Mouse (Mus musculus) B cell, adult 2 months (primary cell): ENCODE data around the gene Hoxc9.

ENCODE experiments used
- DNase-seq, 2 experiments: peaks; one replicate each; pipeline ENCODE4 v3.0.0; 2022

Hoxc9 gene

GRCm38 (mm10) chr15:102978615-102979515 is 2.6 kb downstream of the Hoxc9 start:
- DNase-seq, result no peak

DNA sequence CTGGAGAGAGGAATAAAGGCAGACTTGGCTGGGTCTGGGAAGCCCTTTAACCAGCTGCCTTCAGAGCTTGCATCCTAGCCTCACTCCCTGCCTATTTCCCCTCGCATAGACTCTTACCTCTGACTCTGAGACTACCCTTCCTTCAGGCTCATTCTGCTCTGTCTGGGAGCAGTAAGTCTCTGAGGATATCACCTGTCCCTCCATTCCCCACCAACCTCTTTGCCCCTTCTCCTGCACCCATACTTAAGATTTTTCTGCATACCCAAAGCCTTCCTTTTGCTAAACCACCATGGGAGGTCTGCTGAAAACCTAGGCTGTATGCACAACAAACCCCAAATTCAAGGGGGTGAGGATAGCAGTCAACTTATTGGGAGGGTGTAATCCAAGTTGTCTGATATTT is 3.7 kb downstream of the Hoxc9 start:
- no peak for DNase-seq

DNA sequence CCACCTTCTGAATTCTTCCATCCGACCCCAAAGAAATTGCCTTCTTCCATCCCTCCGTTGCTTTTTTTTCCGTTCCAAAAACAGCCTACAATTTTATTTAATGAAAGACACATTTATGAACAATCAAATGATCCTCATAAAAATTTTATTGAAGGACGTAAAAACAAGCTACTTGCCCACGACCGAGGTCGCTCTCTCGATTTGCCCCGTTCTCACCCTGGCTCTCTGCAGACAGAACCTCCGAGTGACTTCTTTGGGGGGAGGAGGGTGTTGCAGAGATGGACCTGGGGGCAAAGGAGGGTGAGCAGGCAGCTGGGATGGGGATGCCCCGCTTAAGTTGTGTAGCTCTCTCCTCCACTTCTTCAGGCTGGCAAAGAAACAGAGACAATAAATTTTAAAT is 4.1 kb downstream of the Hoxc9 start:
- DNase-seq, result no peak

DNA sequence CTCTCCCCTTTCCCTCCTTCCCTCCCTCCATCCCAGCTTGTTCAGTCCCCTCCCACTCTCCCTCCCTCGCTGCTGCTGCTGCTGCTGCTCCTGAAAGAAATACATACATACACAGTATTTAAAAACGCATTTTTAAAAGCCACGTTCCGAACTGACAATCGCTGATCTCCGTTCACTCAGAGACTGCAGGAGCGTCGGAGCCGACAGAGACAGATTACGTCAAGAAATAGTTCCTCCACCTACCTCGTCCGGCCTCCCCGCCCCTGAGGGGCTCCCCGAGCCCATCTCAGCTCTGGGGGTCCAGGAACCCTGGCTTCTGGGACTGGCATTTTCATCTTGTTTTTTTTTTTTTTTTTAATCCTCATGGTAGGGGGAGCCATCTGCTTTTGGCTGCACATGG is 4.7 kb downstream of the Hoxc9 start:
- DNase-seq, result no peak

DNA sequence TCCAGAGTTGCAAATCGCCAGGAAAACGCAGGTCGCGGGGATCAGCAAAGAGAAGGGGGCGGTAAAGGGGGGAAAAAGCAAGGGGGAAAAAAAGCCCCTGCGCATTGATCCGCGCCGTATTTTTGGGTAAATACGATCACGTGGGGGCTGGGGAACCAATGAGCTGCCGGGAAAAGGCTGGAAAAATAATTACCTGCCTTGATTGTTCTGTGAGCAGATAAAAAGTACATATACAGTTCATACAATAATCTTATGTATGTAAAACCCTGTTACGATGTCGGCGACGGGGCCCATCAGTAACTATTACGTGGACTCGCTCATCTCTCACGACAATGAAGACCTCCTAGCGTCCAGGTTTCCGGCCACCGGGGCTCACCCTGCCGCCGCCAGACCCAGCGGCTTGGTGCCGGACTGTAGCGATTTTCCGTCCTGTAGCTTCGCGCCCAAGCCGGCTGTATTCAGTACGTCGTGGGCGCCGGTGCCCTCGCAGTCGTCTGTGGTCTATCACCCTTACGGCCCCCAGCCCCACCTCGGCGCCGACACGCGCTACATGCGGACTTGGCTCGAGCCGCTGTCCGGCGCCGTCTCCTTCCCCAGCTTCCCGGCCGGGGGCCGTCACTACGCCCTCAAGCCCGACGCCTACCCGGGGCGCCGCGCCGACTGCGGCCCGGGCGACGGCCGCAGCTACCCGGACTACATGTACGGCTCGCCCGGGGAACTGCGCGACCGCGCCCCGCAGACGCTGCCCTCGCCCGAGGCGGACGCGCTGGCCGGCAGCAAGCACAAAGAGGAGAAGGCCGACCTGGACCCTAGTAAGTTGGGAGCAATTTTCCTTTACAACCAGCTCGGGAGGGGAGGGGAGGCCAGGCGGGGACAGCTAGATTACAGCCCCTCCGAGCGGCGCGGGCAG is 5.4 kb downstream of the Hoxc9 start:
- DNase-seq, result no peak

GRCm38 (mm10) chr15:102983716-102984115 is 7.5 kb downstream of the Hoxc9 start:
- no peak for DNase-seq

- DNase-seq, result no peak
These were observed 8.3 kb downstream of the Hoxc9 start for GRCm38 (mm10) chr15:102984521-102984920.

DNA sequence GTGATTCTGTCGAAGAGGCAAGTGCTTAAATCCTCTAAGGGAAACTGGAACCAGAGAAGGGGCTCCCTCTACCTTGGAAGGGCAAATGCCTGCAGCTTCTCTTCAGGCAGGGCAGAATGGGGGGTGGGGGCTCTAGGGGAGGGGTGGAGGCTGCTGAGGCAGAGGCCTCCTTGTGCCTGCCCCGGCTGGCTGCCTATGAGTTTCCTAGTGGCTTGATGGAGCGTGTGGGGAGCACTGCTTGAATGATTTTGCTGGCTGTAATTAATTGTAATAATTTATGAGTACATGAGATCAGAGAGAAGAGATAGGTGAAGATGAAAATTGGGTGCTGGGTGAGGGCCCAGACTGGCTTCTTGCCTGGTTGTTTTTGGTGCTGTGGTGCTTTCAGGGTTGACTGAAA is 8.7 kb downstream of the Hoxc9 start:
- DNase-seq, result no peak

DNA sequence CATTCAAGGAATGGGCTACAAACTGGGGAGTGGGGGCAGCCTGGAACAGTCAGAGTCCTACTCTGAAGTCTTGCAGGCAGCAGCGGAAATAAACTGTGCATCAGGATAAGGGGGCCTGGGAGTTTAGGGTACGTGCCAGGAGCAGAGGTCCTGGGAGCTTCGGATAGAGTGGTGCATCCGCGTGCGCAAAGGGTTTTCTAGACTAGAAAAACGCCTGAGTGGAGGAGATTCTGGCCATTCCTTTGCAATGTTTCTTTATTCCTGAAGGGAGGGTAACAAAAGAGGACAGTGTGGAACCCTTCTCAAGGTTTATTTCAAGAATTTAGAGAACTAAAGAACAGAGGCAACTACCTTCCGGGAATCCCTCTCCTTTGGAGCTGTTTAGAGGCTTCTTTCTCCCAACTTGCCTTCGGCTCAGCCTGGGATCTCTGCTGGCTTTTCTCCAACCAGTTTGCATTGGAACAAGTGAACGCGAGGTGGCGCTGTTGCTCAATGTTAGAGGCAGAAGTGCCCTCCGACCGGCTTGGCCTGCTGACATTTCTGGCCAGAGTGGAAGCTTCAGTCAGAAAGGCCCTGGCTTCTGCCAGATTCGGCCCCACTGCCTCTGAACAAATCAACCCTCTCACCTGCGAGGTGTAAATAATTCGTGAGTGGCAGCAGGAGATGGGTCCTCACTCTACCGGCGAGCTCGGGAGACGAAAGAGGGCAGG is 11.0 kb downstream of the Hoxc9 start:
- DNase-seq, result peak; percentile 90

DNA sequence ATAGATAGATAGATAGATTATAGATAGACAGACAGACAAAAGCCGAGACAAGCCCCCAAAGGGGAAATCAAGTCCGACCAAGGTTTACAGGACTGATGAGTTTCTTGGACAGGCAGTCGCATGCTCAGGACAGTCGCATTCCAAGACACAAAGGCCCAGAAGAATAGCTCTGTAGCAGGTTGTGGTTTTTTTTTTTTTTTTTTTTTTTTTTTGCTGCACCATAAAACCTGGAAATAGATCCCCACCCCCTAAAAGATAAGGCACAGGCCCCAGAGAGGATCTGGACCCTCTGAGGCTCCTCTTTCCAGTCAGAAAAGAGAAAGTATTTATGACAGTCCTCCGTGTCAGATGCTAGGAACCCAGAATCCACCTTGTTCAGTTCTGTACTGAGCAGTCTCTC is 11.8 kb downstream of the Hoxc9 start:
- DNase-seq, result no peak

DNA sequence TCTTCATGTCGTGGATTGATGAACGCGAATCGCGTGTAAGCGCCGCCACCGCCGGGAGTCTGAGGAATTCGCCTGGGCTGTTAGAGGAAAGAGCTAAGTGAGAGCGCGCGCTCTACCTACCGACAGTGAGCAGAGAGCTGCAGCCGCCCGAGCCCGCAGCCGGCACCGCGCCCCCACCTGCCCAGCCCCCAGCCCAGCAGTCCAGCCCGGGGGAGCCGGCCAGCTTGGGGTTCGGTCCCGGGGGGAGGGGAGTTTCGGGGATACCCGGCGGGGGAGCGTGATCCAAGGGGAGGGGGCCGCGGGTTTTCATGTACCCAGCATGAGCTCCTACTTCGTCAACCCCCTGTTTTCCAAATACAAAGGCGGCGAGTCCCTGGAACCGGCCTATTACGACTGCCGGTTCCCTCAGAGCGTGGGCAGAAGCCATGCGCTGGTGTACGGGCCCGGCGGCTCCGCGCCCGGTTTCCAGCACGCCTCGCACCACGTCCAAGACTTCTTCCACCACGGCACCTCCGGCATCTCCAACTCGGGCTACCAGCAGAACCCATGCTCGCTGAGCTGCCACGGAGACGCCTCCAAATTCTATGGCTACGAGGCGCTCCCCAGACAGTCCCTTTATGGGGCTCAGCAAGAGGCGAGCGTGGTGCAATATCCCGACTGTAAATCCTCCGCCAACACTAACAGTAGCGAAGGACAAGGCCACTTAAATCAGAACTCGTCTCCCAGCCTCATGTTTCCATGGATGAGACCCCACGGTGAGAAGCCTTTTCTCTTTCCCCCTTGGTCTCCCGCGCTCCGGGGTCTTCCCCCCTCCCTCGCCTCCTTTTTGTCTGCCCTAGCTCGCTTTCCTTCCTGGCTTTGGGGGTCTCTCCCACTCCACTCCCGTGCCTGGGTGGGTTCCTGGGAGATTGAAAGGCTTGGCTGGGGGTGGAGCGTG is 14.5 kb downstream of the Hoxc9 start, which contains the start of gene Hoxc8:
Gene Hoxc8, plus strand, starts transcription at position 147 of the 937 bp plus-strand sequence.
- no peak for DNase-seq

- no peak for DNase-seq
These were observed 15.5 kb downstream of the Hoxc9 start for GRCm38 (mm10) chr15:102991782-102992181.

GRCm38 (mm10) chr15:102992206-102992605 is 16.0 kb downstream of the Hoxc9 start:
- no peak for DNase-seq

DNA sequence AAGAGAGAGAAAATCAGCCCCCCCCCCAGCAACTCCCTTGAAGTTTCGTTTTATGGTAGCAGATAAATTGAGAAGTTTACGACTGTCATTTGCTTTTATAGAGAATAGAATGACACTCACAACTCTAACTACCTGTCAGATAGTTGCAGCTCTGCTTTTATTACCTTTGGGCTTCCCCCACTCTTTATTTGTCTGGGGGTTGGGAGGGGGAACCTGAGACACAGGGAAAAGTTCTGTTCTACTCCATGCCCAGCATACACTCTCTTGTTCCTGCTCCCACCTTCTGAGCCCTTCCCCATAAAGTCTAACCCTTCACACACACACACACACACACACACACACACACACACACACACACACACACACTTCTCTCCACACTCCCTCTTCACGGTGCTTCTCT is 16.6 kb downstream of the Hoxc9 start:
- no peak for DNase-seq

- no peak for DNase-seq
These were observed 20.3 kb downstream of the Hoxc9 start for GRCm38 (mm10) chr15:102996548-102996947.

DNA sequence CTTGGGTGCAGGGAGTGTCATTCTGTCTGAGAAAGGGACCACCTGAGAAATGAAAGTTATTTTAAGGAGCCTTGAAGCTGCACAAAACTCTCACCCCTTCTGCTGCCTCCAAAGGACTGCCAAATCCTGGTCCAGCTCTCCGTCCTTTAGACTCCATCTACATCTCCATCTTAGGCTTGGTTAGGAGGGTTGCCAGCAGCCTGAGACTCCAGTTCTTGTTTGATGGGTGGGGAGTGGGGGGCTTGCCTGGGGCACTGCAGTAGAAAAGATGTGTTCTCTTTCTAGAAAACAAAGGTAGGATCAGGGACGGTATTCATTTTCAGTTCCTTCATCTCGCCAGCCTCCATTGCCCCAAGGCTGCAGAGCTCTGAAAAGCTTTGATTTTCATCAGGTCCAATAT is 21.2 kb downstream of the Hoxc9 start:
- DNase-seq, result no peak

GRCm38 (mm10) chr15:102997939-102998355 is 21.7 kb downstream of the Hoxc9 start, which contains the start of gene Hoxc6:
Hoxc6 (plus strand) TSS chr15:102998257.
- DNase-seq, result no peak

DNA sequence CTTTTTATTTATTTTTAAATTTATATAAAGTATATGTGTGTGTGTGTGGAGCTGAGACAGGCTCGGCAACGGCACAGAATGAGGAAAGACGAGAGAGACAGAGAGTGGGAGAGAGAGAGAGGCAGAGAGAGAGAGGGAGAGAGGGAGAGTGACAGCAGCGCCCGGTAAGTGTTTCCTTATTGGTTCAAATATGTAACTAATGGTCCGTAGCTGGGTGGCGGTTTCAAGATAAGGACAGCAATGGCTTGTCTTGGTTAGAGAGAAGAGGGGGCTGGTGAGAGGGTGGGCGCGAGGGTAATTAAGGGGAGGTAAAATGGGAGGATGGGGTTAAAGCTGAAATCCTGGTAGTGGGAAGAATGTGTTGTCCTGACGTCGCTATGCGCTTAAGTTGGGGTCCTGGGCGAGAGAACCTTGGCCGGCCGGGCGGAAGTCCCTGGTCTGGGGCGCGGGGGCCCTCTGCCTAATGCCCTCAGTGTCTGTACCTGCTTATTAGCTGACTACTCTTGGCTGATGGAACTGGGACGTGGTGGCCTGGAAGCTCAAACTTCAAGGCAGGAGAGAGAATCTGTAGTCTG is 22.5 kb downstream of the Hoxc9 start:
- no peak for DNase-seq

GRCm38 (mm10) chr15:102999183-102999831 is 23.1 kb downstream of the Hoxc9 start:
- DNase-seq, result peak; percentile 57 to 65

- DNase-seq, result no peak
These were observed 23.7 kb downstream of the Hoxc9 start for GRCm38 (mm10) chr15:102999955-103000354.

GRCm38 (mm10) chr15:103000501-103000901 is 24.3 kb downstream of the Hoxc9 start:
- no peak for DNase-seq
